Mouse (Mus musculus) heart, embryonic 10.5 days (tissue): ENCODE results near the gene Bmp10. TPM values are rescaled to one million over a fixed set of nuclear protein-coding genes. Genes with fewer than 3 reads are reported as not detected.

ENCODE experiments used
- polyA plus RNA-seq: library from polyadenylated mRNA; unstranded; fragments of >200 nt; fragmentation: Nextera tagmentation; extraction: Ambion mirVana; gene quantifications from 2 replicates; pipeline ENCODE4 v1.2.1, GENCODE M21; 2016

Bmp10 gene
- polyA plus RNA-seq, 1 experiment from 2014 or later = 4.5 TPM

Other genes starting within 250 kb of the Bmp10 start
- gene Antxr1, start 93.2 kb upstream of the Bmp10 start, polyA plus RNA-seq = 1.8 and 3.8 TPM in 2 replicates
- not detected in 2 replicates for gene Gkn1, start 78.1 kb upstream of the Bmp10 start, polyA plus RNA-seq
- gene Gkn2, start 55.6 kb upstream of the Bmp10 start, polyA plus RNA-seq = not detected in 2 replicates
- gene Gkn3, start 40.1 kb upstream of the Bmp10 start, polyA plus RNA-seq = 0.17 and 0.58 TPM in 2 replicates
- 2.3 and 3.9 TPM in 2 replicates for gene Arhgap25, start 104.3 kb downstream of the Bmp10 start, polyA plus RNA-seq
- gene Prokr1, start 161.7 kb downstream of the Bmp10 start, polyA plus RNA-seq = 3.0 and 3.9 TPM in 2 replicates
- gene Aplf, start 243.2 kb downstream of the Bmp10 start, polyA plus RNA-seq = 11.6 and 12.3 TPM in 2 replicates